Mouse (Mus musculus) limb, embryonic 15.5 days (tissue): Measurements from ENCODE around the gene Slc5a3. TPM values are rescaled to one million over a fixed set of nuclear protein-coding genes. Genes with fewer than 3 reads are reported as not detected.
"Not testable (repeated sequence)": the region's sequence is repeated elsewhere in the genome, so short reads cannot be mapped to it uniquely, and the experiment has no call there.

Experiments used
- ATAC-seq: fragments of 200-750 bp; cut with Nextera tagmentation; 2 replicates; pipeline ENCODE4 v1.8.0; 2017; ENCODE audit warnings: low read depth, moderate TSS enrichment; ENCODE audit not compliant: insufficient number of reproducible peaks, low FRiP score, low TSS enrichment
- H3K27ac ChIP-seq: fragments of 300-500 bp; sonication (generic); 2 replicates; pipeline ENCODE4 v1.5.1; 2015; ENCODE audit warnings: moderate library complexity, mild to moderate bottlenecking, inconsistent platforms
- H3K27me3 ChIP-seq: fragments of 300-500 bp; sonication (generic); 2 replicates; pipeline ENCODE4 v1.6.1; 2015; ENCODE audit warnings: inconsistent platforms
- H3K36me3 ChIP-seq: fragments of 300-500 bp; sonication (generic); 2 replicates; pipeline ENCODE4 v1.6.1; 2015; ENCODE audit warnings: inconsistent platforms
- H3K4me1 ChIP-seq: fragments of 300-500 bp; sonication (generic); 2 replicates; pipeline ENCODE4 v1.6.1; 2015; ENCODE audit warnings: inconsistent platforms
- H3K4me2 ChIP-seq: fragments of 300-500 bp; sonication (generic); 2 replicates; pipeline ENCODE4 v1.6.1; 2015; ENCODE audit warnings: mild to moderate bottlenecking, inconsistent platforms
- H3K4me3 ChIP-seq: fragments of 300-500 bp; sonication (generic); 2 replicates; pipeline ENCODE4 v1.5.1; 2015; ENCODE audit warnings: mild to moderate bottlenecking, inconsistent platforms
- H3K9ac ChIP-seq: fragments of 300-500 bp; sonication (generic); 2 replicates; pipeline ENCODE4 v1.6.1; 2015; ENCODE audit warnings: inconsistent platforms
- H3K9me3 ChIP-seq: fragments of 300-500 bp; sonication (generic); 2 replicates; pipeline ENCODE4 v1.6.1; 2016; ENCODE audit warnings: inconsistent platforms
- WGBS: fragments of 180-500 bp; shearing (Covaris S2); methylation state at CpG from one replicate; pipeline ENCODE4 v1.1.7; 2015; 5-methylcytosine and 5-hydroxymethylcytosine counted together
- polyA plus RNA-seq: library from polyadenylated mRNA; unstranded; fragments of >200 nt; fragmentation: Nextera tagmentation; extraction: Ambion mirVana; gene quantifications from 2 replicates; pipeline ENCODE4 v1.2.1, GENCODE M21; 2015

Gene Slc5a3
- polyA plus RNA-seq, 1 experiment from 2014 or later: 7.8 TPM

DNA sequence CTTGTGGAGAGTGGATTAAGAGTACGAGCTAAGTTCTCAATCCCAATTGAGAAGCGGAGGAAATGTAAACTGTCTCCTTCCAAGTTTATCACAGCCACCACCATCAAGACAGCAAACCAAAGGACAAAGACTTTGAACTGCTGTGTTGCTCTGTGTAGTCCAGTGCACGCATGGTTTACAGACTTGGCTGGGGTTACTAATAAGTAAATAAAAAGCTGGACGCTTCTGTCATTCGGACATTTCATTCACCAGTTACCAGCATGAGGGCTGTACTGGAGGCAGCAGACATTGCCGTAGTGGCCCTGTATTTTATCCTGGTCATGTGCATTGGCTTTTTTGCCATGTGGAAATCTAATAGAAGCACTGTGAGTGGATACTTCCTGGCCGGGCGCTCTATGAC, 18.7 kb downstream of the Slc5a3 start:
- no peak overlapping the region for H3K9ac ChIP-seq
- no peak overlapping the region for H3K27ac ChIP-seq
- H3K36me3 ChIP-seq: peaks cover 29% of the 10 kb centered on the region
- 97% methylated on average over 8 of the region's 8 CpGs for WGBS
- no peaks in the 10 kb centered on the region for H3K9me3 ChIP-seq
- H3K4me3 ChIP-seq: no peak overlapping the region
- H3K27me3 ChIP-seq: no peaks in the 10 kb centered on the region
- no peaks in the 10 kb centered on the region for H3K4me1 ChIP-seq
- H3K4me2 ChIP-seq: no peak overlapping the region
- ATAC-seq: no peak

DNA sequence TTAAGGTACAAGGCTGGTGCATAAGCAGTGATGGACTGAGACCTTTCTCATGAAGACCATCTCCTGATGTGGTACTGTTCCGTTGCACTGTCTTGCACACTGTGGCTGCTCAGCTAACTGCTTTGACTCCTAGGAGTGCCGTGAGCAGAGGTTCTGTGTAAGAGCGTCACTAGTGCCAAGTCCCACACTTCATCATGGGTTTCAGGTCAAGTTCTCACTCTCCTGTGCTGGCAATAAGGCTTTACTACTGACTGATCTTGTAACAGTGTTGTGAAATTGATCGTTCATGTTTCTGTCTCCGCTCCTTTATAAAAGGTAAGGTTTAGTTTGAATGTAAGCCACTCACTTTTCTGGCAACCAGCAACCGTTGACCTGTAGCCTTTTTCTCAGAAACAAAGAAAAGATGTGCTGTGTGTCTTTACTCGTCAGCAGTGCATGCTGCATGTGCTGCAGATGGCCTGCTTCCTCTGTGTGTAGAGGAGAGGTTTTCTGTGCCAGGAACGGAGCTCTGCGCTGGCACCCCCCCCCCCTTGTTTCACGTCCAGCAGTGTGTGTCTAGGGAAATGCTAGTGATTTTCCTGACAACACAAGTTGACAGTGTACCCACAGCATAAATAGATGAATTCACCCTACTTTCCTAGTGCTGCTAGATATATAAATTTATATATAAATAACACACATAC, 25.8 kb downstream of the Slc5a3 start:
- ATAC-seq: no peak
- 0 out of 2 replicates have a peak, but pooled peaks cover 3% of the 10 kb centered on the region for H3K36me3 ChIP-seq
- no peak overlapping the region for H3K9ac ChIP-seq
- WGBS: 59% methylated on average over 10 of the region's 10 CpGs
- no peaks in the 10 kb centered on the region for H3K27me3 ChIP-seq
- H3K4me3 ChIP-seq: no peak overlapping the region
- no peaks in the 10 kb centered on the region for H3K9me3 ChIP-seq
- H3K4me1 ChIP-seq: peaks cover 7% of the 10 kb centered on the region; the same call in 1 of the 2 replicates
- H3K27ac ChIP-seq: no peak overlapping the region
- no peak overlapping the region for H3K4me2 ChIP-seq

GRCm38 (mm10) chr16:92089225-92089624, 31.1 kb downstream of the Slc5a3 start:
- H3K4me1 ChIP-seq: peaks cover 13% of the 10 kb centered on the region
- H3K9ac ChIP-seq: no peak overlapping the region
- no peak overlapping the region for H3K4me3 ChIP-seq
- no peaks in the 10 kb centered on the region for H3K9me3 ChIP-seq
- H3K27me3 ChIP-seq: no peaks in the 10 kb centered on the region
- H3K4me2 ChIP-seq: no peak overlapping the region
- 47% methylated on average over 3 of the region's 3 CpGs for WGBS
- no peak overlapping the region for H3K27ac ChIP-seq
- H3K36me3 ChIP-seq: no peaks in the 10 kb centered on the region
- ATAC-seq: no peak

GRCm38 (mm10) chr16:92091876-92092275, 33.8 kb downstream of the Slc5a3 start:
- no peak overlapping the region for H3K4me2 ChIP-seq
- 88% methylated on average over 5 of the region's 5 CpGs for WGBS
- H3K9ac ChIP-seq: no peak overlapping the region
- no peaks in the 10 kb centered on the region for H3K9me3 ChIP-seq
- peaks cover 7% of the 10 kb centered on the region; the same call in 1 of the 2 replicates for H3K4me1 ChIP-seq
- no peak overlapping the region for H3K27ac ChIP-seq
- H3K36me3 ChIP-seq: no peaks in the 10 kb centered on the region
- no peak for ATAC-seq
- no peaks in the 10 kb centered on the region for H3K27me3 ChIP-seq
- no peak overlapping the region for H3K4me3 ChIP-seq

GRCm38 (mm10) chr16:92098351-92099051, 40.4 kb downstream of the Slc5a3 start:
- 23% methylated on average over 10 of the region's 10 CpGs for WGBS
- no peak overlapping the region for H3K27ac ChIP-seq

GRCm38 (mm10) chr16:92099598-92099997, 41.5 kb downstream of the Slc5a3 start:
- peaks cover 18% of the 10 kb centered on the region for H3K4me1 ChIP-seq
- 0 out of 2 replicates have a peak, but pooled peaks cover 7% of the 10 kb centered on the region for H3K36me3 ChIP-seq
- no peak overlapping the region for H3K9ac ChIP-seq
- ATAC-seq: no peak
- H3K4me3 ChIP-seq: no peak overlapping the region
- no peak overlapping the region for H3K4me2 ChIP-seq
- no peaks in the 10 kb centered on the region for H3K9me3 ChIP-seq
- no peaks in the 10 kb centered on the region for H3K27me3 ChIP-seq
- H3K27ac ChIP-seq: no peak overlapping the region
- WGBS: 80% methylated on average over 16 of the region's 16 CpGs

More at GRCm38 (mm10) chr16:92098351-92099051, 40.4 kb downstream of the Slc5a3 start:
- peaks cover 15% of the 10 kb centered on the region for H3K4me1 ChIP-seq
- no peak overlapping the region for H3K4me3 ChIP-seq
- no peak for ATAC-seq
- no peaks in the 10 kb centered on the region for H3K27me3 ChIP-seq
- H3K4me2 ChIP-seq: no peak overlapping the region
- H3K9ac ChIP-seq: no peak overlapping the region
- H3K36me3 ChIP-seq: 0 out of 2 replicates have a peak, but pooled peaks cover 7% of the 10 kb centered on the region
- no peaks in the 10 kb centered on the region for H3K9me3 ChIP-seq

GRCm38 (mm10) chr16:92100111-92100510, 42.0 kb downstream of the Slc5a3 start:
- Histone ChIP-seq H3K9ac (no peak overlapping the region), H3K4me1 (peaks cover 18% of the 10 kb centered on the region), H3K4me2 (no peak overlapping the region), H3K27ac (no peak overlapping the region), H3K36me3 (0 out of 2 replicates have a peak, but pooled peaks cover 7% of the 10 kb centered on the region), H3K4me3 (no peak overlapping the region), H3K9me3 (no peaks in the 10 kb centered on the region), H3K27me3 (no peaks in the 10 kb centered on the region)
- ATAC-seq: no peak
- 68% methylated on average over 4 of the region's 4 CpGs for WGBS

DNA sequence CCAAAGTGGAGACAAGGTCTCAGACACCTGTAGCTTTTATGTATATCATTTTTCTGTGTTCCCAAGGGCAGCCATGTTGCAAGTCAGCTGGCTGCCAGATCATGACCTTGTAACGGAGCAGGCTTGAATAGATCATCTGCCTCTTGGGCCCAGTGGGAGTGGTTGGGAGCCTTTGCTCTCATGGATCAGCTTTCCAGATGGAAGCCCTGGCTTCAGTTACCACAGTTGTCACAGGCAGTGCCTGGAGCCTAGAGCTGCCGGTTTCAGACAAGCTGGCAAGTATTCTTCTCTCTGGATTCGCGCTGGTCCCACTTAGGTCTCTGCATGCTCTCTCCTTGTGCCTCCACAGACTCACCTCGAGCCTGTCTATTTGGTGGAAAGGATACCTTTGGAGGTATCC, 44.0 kb downstream of the Slc5a3 start:
- Histone ChIP-seq H3K27ac (no peak overlapping the region), H3K9ac (no peak overlapping the region), H3K4me3 (no peak overlapping the region), H3K27me3 (no peaks in the 10 kb centered on the region), H3K4me2 (no peak overlapping the region), H3K9me3 (no peaks in the 10 kb centered on the region), H3K4me1 (peaks cover 18% of the 10 kb centered on the region), H3K36me3 (peaks cover 7% of the 10 kb centered on the region; the same call in 1 of the 2 replicates)
- no peak for ATAC-seq
- WGBS: 67% methylated on average over 5 of the region's 5 CpGs

DNA sequence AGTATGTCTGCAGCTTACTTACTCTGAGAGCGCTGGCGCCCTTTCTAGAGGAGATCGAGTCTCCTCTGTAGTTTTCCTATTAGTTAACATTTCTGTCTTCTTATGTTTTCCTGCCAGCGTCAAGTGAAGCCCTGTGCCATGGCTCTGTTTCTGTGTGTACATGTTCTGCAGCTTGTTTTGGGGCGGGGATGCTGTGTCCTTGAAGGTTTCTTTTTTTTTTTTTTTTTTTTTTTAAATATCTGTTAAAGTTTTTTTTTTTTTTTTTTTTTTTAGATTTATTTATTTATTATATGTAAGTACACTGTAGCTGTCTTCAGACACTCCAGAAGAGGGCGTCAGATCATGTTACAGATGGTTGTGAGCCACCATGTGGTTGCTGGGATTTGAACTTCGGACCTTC, 44.8 kb downstream of the Slc5a3 start:
- H3K9me3 ChIP-seq, H3K9ac ChIP-seq, H3K4me3 ChIP-seq, H3K27me3 ChIP-seq, H3K36me3 ChIP-seq, H3K27ac ChIP-seq, ATAC-seq, H3K4me2 ChIP-seq: not testable (repeated sequence)
- WGBS: 95% methylated on average over 7 of the region's 7 CpGs
- H3K4me1 ChIP-seq: peaks cover 18% of the 10 kb centered on the region

DNA sequence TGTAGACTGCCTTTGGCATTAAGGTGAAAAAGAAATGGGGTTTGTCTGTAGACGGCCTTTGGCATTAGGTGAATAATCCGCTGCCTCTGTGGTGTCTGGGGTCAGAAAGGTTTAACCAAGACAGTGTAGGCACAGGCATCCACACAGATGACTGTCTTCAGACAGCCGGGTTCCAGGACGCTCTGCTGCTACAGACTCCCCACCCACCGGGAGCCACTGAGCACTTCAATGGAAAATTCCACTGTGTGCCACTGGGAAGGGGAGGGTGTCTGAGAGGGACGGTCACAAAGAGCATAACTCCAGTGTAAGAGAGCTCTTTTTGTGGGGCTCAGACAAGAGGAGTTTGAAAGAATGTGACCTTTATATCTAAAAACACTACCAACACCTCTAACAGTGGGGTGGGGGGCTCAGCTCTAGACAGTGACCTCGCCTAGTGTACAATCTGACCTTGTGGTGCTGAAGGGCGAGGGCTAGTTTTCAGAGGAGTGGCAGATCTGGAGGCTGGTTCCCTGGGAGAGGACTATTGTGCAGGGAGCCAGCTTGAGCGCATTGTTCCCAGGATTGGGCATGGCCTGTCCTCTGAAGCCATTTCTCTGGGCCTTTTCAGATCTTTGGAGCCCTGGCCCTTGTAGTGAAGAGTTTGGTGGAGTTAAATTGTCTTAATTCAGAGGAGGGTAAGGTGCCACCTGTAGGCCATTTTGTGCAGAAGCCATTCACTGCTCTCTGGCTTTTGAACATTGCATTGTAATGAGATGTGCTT, 45.6 kb downstream of the Slc5a3 start:
- WGBS: 64% methylated on average over 9 of the region's 9 CpGs
- H3K4me2 ChIP-seq: no peak overlapping the region
- no peak overlapping the region for H3K9ac ChIP-seq
- peaks cover 7% of the 10 kb centered on the region; the same call in 1 of the 2 replicates for H3K36me3 ChIP-seq
- no peak overlapping the region for H3K4me3 ChIP-seq
- ATAC-seq: no peak
- no peaks in the 10 kb centered on the region for H3K27me3 ChIP-seq
- peaks cover 14% of the 10 kb centered on the region for H3K4me1 ChIP-seq
- no peaks in the 10 kb centered on the region for H3K9me3 ChIP-seq
- H3K27ac ChIP-seq: no peak overlapping the region

DNA sequence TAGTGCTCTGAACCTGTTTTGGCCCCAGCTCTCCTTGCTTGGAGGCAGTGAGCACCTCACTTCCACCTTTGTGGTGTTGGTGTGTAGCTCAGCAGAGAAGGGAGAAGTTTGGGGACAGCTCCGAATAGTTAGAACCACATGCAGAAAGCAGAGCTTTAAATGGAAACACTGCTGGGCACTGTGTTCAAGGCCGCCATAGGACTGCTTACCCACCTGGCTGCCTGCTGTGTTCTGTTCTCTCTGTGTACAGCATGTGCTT, 46.1 kb downstream of the Slc5a3 start:
- no peaks in the 10 kb centered on the region for H3K9me3 ChIP-seq
- H3K4me1 ChIP-seq: peaks cover 8% of the 10 kb centered on the region; the same call in 1 of the 2 replicates
- H3K9ac ChIP-seq: no peak overlapping the region
- WGBS: 88% methylated on average over 2 of the region's 2 CpGs
- H3K27me3 ChIP-seq: no peaks in the 10 kb centered on the region
- no peak for ATAC-seq
- H3K4me3 ChIP-seq: no peak overlapping the region
- H3K36me3 ChIP-seq: peaks cover 7% of the 10 kb centered on the region; the same call in 1 of the 2 replicates
- no peak overlapping the region for H3K27ac ChIP-seq
- no peak overlapping the region for H3K4me2 ChIP-seq

- no peak for ATAC-seq
- H3K27me3 ChIP-seq: no peaks in the 10 kb centered on the region
- H3K27ac ChIP-seq: no peak overlapping the region
- WGBS: 93% methylated on average over 2 of the region's 2 CpGs
- H3K36me3 ChIP-seq: peaks cover 7% of the 10 kb centered on the region; the same call in 1 of the 2 replicates
- no peaks in the 10 kb centered on the region for H3K9me3 ChIP-seq
- H3K4me1 ChIP-seq: 0 out of 2 replicates have a peak, but pooled peaks cover 5% of the 10 kb centered on the region
- H3K4me3 ChIP-seq: no peak overlapping the region
- H3K9ac ChIP-seq: no peak overlapping the region
- no peak overlapping the region for H3K4me2 ChIP-seq
Measured at GRCm38 (mm10) chr16:92104951-92105350, 46.8 kb downstream of the Slc5a3 start.
